Mouse (Mus musculus): ENCODE results near the gene Sik2. TPM values are rescaled to one million over a fixed set of nuclear protein-coding genes. Genes with fewer than 3 reads are reported as not detected.

The Sik2 gene
- total RNA-seq, 1 experiment: 10.0 TPM

DNA sequence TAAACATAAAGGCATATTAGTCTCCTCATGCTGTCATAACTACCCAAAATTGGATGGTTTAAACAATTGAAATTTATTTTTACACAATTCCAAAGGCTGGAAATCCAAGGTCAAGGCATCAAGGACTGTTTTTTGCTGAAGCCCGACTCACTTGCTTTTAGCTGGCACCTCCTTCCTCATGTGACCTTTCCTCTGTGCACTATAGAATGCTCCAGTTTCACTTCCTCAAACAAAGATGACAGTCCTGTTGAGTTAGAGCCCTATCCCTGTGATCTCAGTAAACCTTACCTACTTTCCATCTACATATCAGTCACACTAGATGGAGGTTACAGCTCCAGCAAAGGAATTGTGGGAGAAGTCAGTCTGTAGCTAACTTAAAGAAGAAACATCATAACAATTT lies 21.3 kb upstream of the Sik2 start:
- no peak for DNase-seq (ENCODE audit: low read depth, low spot score)
- no peak overlapping the region for H3K9ac ChIP-seq (ENCODE audit: insufficient read depth, low read depth, low read length, poor library complexity, severe bottlenecking)
- in situ Hi-C loops (cut with MboI; ENCODE audit: low sequenced_read_pairs in 2 of 2, unreplicated experiment in 2 of 2): no loop called here
- H3K27ac ChIP-seq (ENCODE audit: insufficient read depth, low read depth, low read length, poor library complexity, severe bottlenecking): no peak overlapping the region
- TF ChIP-seq ZNF384 (IDR thresholded peaks at IDR 0.05; ENCODE audit: low read depth, low read length): no peak
- no peaks in the 10 kb centered on the region for H3K4me1 ChIP-seq (ENCODE audit: control insufficient read depth in 2 of 2, insufficient read depth in 2 of 2, low read length in 2 of 2, poor library complexity in 1 of 2)
- no peak overlapping the region for H3K4me3 ChIP-seq (ENCODE audit: insufficient read depth in 1 of 2, low read depth in 1 of 2, low read length in 2 of 2, poor library complexity in 1 of 2, severe bottlenecking in 1 of 2)
- no peaks in the 10 kb centered on the region for H3K36me3 ChIP-seq (ENCODE audit: control insufficient read depth, insufficient read depth, low read length, poor library complexity, severe bottlenecking)
- H3K9me3 ChIP-seq (ENCODE audit: control insufficient read depth, insufficient read depth, low read depth, low read length): no peaks in the 10 kb centered on the region

DNA sequence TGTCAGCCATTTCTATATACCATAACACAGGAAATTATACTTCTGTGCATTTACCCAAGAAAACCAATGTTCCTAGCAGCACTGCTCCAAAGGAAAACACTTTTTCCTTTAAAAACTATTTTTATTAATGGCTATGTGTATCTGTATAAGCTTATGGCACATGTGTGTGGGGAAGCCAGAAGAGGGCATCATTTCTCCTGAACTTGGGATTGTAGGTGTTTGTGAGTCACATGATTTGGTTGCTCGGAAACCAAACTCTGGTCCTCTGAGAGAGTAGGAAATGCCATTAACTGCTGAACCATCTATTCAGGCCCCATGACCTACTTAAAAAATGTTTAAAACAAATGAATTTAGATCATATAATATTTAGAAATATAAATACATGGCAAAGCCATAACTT lies 18.1 kb upstream of the Sik2 start:
- Histone ChIP-seq H3K9ac (ENCODE audit: insufficient read depth, low read depth, low read length, poor library complexity, severe bottlenecking) (no peak overlapping the region), H3K4me3 (ENCODE audit: insufficient read depth in 1 of 2, low read depth in 1 of 2, low read length in 2 of 2, poor library complexity in 1 of 2, severe bottlenecking in 1 of 2) (no peak overlapping the region), H3K27ac (ENCODE audit: insufficient read depth, low read depth, low read length, poor library complexity, severe bottlenecking) (no peak overlapping the region), H3K36me3 (ENCODE audit: control insufficient read depth, insufficient read depth, low read length, poor library complexity, severe bottlenecking) (no peaks in the 10 kb centered on the region), H3K9me3 (ENCODE audit: control insufficient read depth, insufficient read depth, low read depth, low read length) (no peaks in the 10 kb centered on the region), H3K4me1 (ENCODE audit: control insufficient read depth in 2 of 2, insufficient read depth in 2 of 2, low read length in 2 of 2, poor library complexity in 1 of 2) (no peaks in the 10 kb centered on the region)
- TF ChIP-seq ZC3H11A (IDR thresholded peaks at IDR 0.05; ENCODE audit: borderline replicate concordance, low read depth, low read length) (no peak), HCFC1 (IDR thresholded peaks at IDR 0.05; ENCODE audit: borderline replicate concordance, insufficient read depth, low read length) (no peak), ZNF384 (IDR thresholded peaks at IDR 0.05; ENCODE audit: low read depth, low read length) (no peak), CHD2 (IDR thresholded peaks at IDR 0.05; ENCODE audit: low read depth, low read length) (no peak), MAFK (IDR thresholded peaks at IDR 0.05; ENCODE audit: insufficient read depth, low read depth, low read length) (no peak)
- no peak for DNase-seq (ENCODE audit: low read depth, low spot score)
- in situ Hi-C loops (cut with MboI; ENCODE audit: low sequenced_read_pairs in 2 of 2, unreplicated experiment in 2 of 2): no loop called here

DNA sequence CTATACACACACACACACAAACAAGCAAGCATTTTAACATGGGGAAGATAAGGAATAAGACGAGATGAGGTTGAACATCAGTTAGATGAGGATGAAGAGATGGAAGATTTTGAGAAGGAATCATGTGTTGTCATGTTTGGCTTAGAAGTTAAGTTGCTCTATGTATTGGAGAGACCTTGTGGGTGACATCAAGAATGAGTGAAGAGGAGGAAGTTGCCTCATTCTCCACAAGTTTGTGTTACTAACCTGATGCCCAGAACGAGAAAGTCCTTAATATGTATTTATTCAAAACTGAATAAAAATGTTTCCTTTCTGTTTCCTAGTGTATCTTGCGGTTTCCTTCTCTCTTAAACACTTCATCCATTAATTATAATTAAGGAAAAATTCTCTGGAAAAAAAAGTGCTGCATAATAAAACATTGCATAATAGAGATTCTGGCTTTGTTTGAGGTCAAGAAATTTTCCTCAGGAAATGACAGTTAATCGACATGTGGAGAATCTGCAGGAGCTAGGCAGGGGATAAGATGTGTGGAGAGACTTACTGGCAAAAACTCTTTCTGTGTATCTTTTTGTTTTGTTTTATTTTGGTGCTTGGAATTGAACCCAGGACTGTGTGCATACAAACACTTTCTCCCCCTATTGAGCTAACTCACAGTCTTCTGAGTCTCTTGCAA lies 12.4 kb upstream of the Sik2 start:
- Histone ChIP-seq H3K9me3 (ENCODE audit: control insufficient read depth, insufficient read depth, low read depth, low read length) (no peaks in the 10 kb centered on the region), H3K36me3 (ENCODE audit: control insufficient read depth, insufficient read depth, low read length, poor library complexity, severe bottlenecking) (no peaks in the 10 kb centered on the region), H3K27ac (ENCODE audit: insufficient read depth, low read depth, low read length, poor library complexity, severe bottlenecking) (no peak overlapping the region), H3K4me1 (ENCODE audit: control insufficient read depth in 2 of 2, insufficient read depth in 2 of 2, low read length in 2 of 2, poor library complexity in 1 of 2) (no peaks in the 10 kb centered on the region), H3K4me3 (ENCODE audit: insufficient read depth in 1 of 2, low read depth in 1 of 2, low read length in 2 of 2, poor library complexity in 1 of 2, severe bottlenecking in 1 of 2) (no peak overlapping the region), H3K9ac (ENCODE audit: insufficient read depth, low read depth, low read length, poor library complexity, severe bottlenecking) (no peak overlapping the region)
- DNase-seq (ENCODE audit: low read depth, low spot score): no peak
- in situ Hi-C loops (cut with MboI; ENCODE audit: low sequenced_read_pairs in 2 of 2, unreplicated experiment in 2 of 2): no loop called here
- no peak for TF ChIP-seq HCFC1 (IDR thresholded peaks at IDR 0.05; ENCODE audit: borderline replicate concordance, insufficient read depth, low read length)
- TF ChIP-seq ZNF384 (IDR thresholded peaks at IDR 0.05; ENCODE audit: low read depth, low read length): no peak
- TF ChIP-seq ZC3H11A (IDR thresholded peaks at IDR 0.05; ENCODE audit: borderline replicate concordance, low read depth, low read length): no peak
- no peak for TF ChIP-seq CHD2 (IDR thresholded peaks at IDR 0.05; ENCODE audit: low read depth, low read length)
- TF ChIP-seq MAFK (IDR thresholded peaks at IDR 0.05; ENCODE audit: insufficient read depth, low read depth, low read length): no peak

DNA sequence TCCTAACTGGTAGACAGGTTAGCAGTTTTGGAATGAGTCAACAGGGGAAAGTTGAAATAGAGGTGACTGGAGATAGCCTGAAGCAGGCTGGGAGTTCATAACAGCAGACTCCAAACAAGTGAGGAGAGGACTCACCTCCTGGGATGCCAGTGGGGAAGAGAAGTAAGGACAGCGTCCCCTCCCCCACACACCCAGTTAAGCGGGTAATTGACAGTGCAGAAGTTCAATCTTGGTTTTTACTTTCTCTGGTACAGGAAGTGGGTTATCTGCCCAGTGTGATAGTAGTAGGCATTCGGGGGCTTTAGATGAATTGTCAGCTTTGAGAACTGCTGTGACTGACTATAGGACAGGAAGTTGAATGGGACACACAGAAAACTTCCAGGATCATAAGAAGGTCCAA lies 11.5 kb upstream of the Sik2 start:
- H3K27ac ChIP-seq (ENCODE audit: insufficient read depth, low read depth, low read length, poor library complexity, severe bottlenecking): no peak overlapping the region
- no peak for TF ChIP-seq ZC3H11A (IDR thresholded peaks at IDR 0.05; ENCODE audit: borderline replicate concordance, low read depth, low read length)
- no peak for TF ChIP-seq HCFC1 (IDR thresholded peaks at IDR 0.05; ENCODE audit: borderline replicate concordance, insufficient read depth, low read length)
- no peak for TF ChIP-seq MAFK (IDR thresholded peaks at IDR 0.05; ENCODE audit: insufficient read depth, low read depth, low read length)
- TF ChIP-seq CHD2 (IDR thresholded peaks at IDR 0.05; ENCODE audit: low read depth, low read length): no peak
- TF ChIP-seq ZNF384 (IDR thresholded peaks at IDR 0.05; ENCODE audit: low read depth, low read length): no peak
- no peak overlapping the region for H3K4me3 ChIP-seq (ENCODE audit: insufficient read depth in 1 of 2, low read depth in 1 of 2, low read length in 2 of 2, poor library complexity in 1 of 2, severe bottlenecking in 1 of 2)
- no peaks in the 10 kb centered on the region for H3K9me3 ChIP-seq (ENCODE audit: control insufficient read depth, insufficient read depth, low read depth, low read length)
- no peaks in the 10 kb centered on the region for H3K4me1 ChIP-seq (ENCODE audit: control insufficient read depth in 2 of 2, insufficient read depth in 2 of 2, low read length in 2 of 2, poor library complexity in 1 of 2)
- in situ Hi-C loops (cut with MboI; ENCODE audit: low sequenced_read_pairs in 2 of 2, unreplicated experiment in 2 of 2): no loop called here
- DNase-seq (ENCODE audit: low read depth, low spot score): no peak
- H3K36me3 ChIP-seq (ENCODE audit: control insufficient read depth, insufficient read depth, low read length, poor library complexity, severe bottlenecking): no peaks in the 10 kb centered on the region
- H3K9ac ChIP-seq (ENCODE audit: insufficient read depth, low read depth, low read length, poor library complexity, severe bottlenecking): no peak overlapping the region

DNA sequence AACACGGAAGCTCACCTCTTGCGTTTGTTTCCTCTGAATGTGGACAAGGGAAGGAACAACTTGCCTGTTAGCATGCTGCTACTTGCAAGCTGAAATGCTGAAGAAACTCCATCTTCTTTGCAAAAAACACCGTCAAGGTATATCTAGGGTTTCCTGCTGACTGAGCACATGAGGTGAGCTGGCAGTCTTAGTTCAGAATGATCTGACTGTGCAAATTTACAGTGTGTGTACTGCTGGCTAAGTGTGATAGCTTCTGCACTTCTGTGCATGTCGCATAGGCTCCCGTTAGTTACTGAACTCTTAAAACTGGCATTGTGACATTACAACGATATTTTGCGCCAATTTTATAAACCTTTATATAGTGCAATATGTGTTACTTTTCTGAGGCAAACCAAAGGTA lies 10.8 kb upstream of the Sik2 start:
- in situ Hi-C loops (cut with MboI; ENCODE audit: low sequenced_read_pairs in 2 of 2, unreplicated experiment in 2 of 2): no loop called here
- no peak overlapping the region for H3K4me3 ChIP-seq (ENCODE audit: insufficient read depth in 1 of 2, low read depth in 1 of 2, low read length in 2 of 2, poor library complexity in 1 of 2, severe bottlenecking in 1 of 2)
- DNase-seq (ENCODE audit: low read depth, low spot score): no peak
- H3K9me3 ChIP-seq (ENCODE audit: control insufficient read depth, insufficient read depth, low read depth, low read length): no peaks in the 10 kb centered on the region
- TF ChIP-seq CHD2 (IDR thresholded peaks at IDR 0.05; ENCODE audit: low read depth, low read length) (no peak), ZC3H11A (IDR thresholded peaks at IDR 0.05; ENCODE audit: borderline replicate concordance, low read depth, low read length) (no peak), MAFK (IDR thresholded peaks at IDR 0.05; ENCODE audit: insufficient read depth, low read depth, low read length) (no peak), ZNF384 (IDR thresholded peaks at IDR 0.05; ENCODE audit: low read depth, low read length) (no peak), HCFC1 (IDR thresholded peaks at IDR 0.05; ENCODE audit: borderline replicate concordance, insufficient read depth, low read length) (no peak)
- H3K9ac ChIP-seq (ENCODE audit: insufficient read depth, low read depth, low read length, poor library complexity, severe bottlenecking): no peak overlapping the region
- H3K27ac ChIP-seq (ENCODE audit: insufficient read depth, low read depth, low read length, poor library complexity, severe bottlenecking): no peak overlapping the region
- H3K36me3 ChIP-seq (ENCODE audit: control insufficient read depth, insufficient read depth, low read length, poor library complexity, severe bottlenecking): no peaks in the 10 kb centered on the region
- H3K4me1 ChIP-seq (ENCODE audit: control insufficient read depth in 2 of 2, insufficient read depth in 2 of 2, low read length in 2 of 2, poor library complexity in 1 of 2): no peaks in the 10 kb centered on the region

All from ES-E14 (cell line).